Mouse (Mus musculus): ENCODE measurements around the gene Gm21119. TPM values are rescaled to one million over a fixed set of nuclear protein-coding genes. Genes with fewer than 3 reads are reported as not detected.
"Not testable (repeated sequence)": the region's sequence is repeated elsewhere in the genome, so short reads cannot be mapped to it uniquely, and the experiment has no call there.

Gm21119 gene
- 0.15 and 0.21 TPM in 2 replicates for polyA plus RNA-seq (2015; fragmentation: Nextera tagmentation; extraction: Ambion mirVana)

DNA sequence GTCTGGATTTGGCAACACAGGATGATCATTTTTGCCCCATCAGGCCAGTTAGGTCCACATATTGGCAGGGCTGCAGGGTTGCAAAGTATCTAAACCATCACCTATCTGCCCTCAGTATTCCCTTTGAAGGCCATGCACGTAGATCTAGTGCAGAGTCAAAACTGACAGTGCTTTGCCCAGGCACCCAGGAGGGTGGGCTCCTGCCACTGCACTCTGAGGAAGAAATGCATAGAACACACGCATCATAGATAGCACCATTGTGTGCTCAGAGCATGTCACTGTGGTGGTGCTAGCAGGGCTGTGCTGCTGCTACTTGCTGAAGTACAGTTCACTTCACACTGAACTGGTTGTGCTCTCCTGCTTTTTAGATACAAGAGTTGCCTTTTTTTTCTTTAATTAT lies at the start of gene Gm21119:
Gm21119 (plus strand) TSS at position 301 of the 400 bp plus-strand sequence.
- not testable (repeated sequence) for H3K27ac ChIP-seq (replicated peaks); H3K4me1 ChIP-seq (replicated peaks); H3K27me3 ChIP-seq; H3K9me3 ChIP-seq; H3K9ac ChIP-seq; H3K4me3 ChIP-seq; H3K4me2 ChIP-seq; H3K36me3 ChIP-seq; ATAC-seq (ENCODE audit: low read depth)
- WGBS = no CpG with 5 or more reads among the region's 2 CpGs

DNA sequence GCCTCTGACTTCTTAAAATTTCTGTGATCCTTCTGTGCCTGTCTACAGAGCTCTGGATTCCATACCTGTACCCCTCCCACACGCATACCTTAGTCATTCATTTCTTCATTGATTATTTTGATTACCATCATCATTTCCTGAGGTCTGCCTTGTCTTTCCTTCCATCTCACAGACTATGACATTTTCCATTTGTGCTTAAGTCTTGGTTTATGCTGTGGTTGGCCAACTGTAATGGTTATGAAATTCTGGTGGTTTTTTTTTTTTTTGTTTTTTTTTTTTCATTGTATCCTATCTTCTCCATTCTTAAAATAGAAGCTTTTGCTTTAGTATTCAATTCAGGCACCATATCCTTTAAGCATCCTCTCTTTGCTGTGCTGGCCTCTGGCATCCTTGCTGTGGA lies 48.0 kb upstream of the Gm21119 start:
- H3K4me1 ChIP-seq (replicated peaks); H3K9me3 ChIP-seq; ATAC-seq (ENCODE audit: low read depth); H3K4me2 ChIP-seq; H3K27ac ChIP-seq (replicated peaks); H3K36me3 ChIP-seq; H3K4me3 ChIP-seq; H3K9ac ChIP-seq; H3K27me3 ChIP-seq: not testable (repeated sequence)
- WGBS = 80% methylated on average over 1 of the region's 1 CpGs

DNA sequence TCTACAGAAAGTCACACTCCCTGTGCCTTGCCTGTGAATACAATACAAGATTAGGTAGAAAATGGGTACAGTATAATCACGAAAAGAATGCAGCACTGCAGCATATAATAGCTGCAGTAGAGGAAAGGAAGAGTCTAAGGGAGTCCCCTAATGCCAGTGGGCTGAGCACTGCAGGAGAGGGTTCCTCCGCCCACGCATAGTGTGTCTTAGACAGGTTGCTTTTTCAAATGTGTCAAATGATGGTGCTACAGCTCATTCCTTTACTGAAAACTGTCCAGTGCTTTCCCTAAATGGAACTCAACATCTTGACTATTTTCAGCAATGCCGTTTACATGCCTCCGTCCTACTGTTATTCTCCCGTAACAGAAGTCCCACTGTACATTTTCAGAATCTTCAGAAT lies 33.6 kb upstream of the Gm21119 start:
- H3K36me3 ChIP-seq; H3K27ac ChIP-seq (replicated peaks); H3K4me2 ChIP-seq; H3K4me3 ChIP-seq; H3K27me3 ChIP-seq; H3K9ac ChIP-seq; H3K4me1 ChIP-seq (replicated peaks); H3K9me3 ChIP-seq; ATAC-seq (ENCODE audit: low read depth): not testable (repeated sequence)
- 94% methylated on average over 5 of the region's 6 CpGs for WGBS

DNA sequence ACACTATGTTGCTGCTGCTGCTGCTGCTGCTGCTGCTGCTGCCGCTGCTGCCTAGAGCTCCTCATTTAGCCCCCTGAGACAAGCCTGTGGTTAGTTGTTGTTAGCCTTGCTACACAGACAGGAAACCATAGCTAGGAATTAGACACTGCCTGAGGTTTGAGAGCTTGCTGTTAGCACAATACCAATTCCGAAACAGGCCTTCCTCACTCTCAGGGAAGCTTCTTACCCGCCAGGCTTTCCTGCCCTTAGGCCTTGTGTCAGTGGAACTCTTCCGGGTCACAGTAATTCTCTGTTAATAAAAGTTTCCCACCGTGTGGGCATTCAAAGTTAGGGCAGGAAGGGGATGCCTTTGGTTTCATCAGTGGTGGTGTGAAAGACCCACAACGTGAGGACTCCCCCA lies 31.9 kb upstream of the Gm21119 start:
- not testable (repeated sequence) for H3K36me3 ChIP-seq; H3K27ac ChIP-seq (replicated peaks); ATAC-seq (ENCODE audit: low read depth); H3K4me3 ChIP-seq; H3K9me3 ChIP-seq; H3K9ac ChIP-seq; H3K4me1 ChIP-seq (replicated peaks); H3K4me2 ChIP-seq; H3K27me3 ChIP-seq
- 74% methylated on average over 4 of the region's 6 CpGs for WGBS

DNA sequence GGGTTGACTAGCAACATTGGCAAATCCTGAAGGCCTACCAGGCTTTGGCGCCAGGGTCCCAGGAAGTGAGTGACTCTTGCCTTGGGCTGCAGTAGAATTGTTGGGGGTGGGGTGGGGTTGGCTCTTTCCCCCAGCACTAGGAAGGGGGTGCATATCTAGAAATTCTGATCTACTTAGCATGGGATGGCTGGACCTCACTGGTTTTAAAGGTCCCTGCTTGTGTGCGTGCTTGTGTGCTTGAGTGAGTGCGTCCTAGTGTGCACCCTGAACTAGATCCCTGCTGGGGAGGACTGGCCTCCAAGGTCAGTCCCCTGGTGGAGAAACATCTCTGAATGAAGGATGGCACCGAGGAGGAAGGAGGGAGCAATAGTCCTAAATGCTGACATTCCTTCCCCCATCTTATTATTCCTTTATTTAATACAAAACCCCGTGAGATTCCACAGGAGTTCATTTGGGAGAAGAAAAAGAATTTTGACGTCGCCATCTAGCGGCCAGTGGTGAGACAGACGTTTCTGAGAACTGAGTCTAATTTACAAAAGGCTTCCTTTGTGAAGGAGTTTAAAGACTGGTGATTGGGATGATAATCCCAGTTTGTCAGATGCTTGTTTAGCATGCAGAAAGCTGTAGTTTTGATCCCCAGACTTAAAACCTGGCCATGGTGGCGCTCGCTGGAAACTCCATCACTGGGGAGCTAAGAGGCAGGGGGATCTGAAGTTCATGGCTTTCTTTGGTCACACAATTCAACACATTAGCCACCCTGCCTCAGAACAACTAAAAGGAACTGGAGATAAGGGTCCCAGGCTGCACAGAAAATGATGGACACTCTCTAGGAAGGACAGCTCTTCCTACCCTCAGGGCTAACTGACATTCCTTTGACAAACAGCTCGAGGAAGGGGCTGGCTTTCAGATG lies 26.2 kb upstream of the Gm21119 start:
- not testable (repeated sequence) for H3K4me2 ChIP-seq; H3K27me3 ChIP-seq; H3K4me1 ChIP-seq (replicated peaks); H3K4me3 ChIP-seq; H3K9ac ChIP-seq; H3K27ac ChIP-seq (replicated peaks); H3K36me3 ChIP-seq; H3K9me3 ChIP-seq
- 25% methylated on average over 10 of the region's 12 CpGs for WGBS
- ATAC-seq (ENCODE audit: low read depth) = peak; percentile 83

DNA sequence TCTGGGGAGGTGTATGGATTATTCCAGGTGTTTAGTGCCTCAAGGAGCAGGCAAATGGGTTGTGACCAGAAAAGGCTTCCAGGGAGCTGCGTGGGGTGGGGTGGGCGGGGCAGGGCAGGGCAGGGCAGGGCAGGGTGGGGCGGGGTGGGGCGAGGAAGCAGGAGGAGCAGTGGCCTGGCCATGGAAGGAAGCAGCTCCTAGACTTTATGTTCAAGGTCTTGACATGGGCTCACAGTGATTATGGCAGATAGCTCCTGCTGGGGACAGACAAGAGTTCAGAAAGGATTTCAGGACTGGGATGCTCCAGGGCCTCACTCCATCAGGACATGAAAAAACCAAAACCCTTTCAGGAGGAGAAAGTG lies 25.6 kb upstream of the Gm21119 start:
- 81% methylated on average over 2 of the region's 4 CpGs for WGBS
- ATAC-seq (ENCODE audit: low read depth) = peak; percentile 85
- H3K27ac ChIP-seq (replicated peaks) = not testable (repeated sequence)

DNA sequence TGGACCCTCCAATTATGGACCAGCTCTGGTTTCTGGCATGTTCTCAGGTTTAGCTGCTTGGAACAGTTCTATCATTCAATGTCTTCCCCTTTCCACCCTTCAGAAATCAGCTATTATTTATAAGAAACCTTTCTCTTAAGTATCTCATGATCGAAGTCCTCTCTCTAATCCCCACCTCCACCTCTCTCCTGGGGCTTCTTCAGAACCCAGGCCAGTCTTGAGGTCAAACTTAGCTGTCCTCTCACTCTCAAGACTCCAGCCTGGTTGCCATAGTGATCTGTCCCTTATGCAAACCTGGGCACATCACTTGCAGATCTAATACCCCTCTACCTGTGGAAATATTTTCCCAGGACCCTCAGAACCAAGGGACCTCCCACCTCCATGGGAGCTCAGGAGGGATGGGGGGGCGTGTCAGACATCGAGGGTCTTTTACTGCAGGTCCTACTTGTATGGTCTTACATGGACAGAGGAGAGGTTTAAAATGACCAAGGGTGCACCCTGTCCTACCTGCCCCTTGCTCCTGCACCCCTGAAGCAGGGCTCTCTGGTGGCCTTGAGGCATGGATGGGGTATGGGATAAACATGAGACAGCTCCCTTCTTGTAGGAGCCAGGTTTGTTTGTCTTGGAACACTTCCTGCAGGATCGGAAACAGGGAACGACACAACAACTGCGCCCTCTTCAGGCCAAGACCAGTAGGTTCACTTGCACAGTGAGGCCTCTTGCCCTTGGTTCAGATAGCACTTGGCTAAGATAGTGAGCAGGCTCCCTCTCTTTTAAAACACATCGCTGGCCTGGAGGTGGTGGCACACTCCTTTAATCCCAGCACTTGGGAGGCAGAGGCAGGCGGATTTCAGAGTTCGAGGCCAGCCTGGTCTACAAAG lies 24.4 kb upstream of the Gm21119 start:
- WGBS = 75% methylated on average over 4 of the region's 9 CpGs

More for the DNA sequence above, 25.6 kb upstream of the Gm21119 start:
- H3K4me3 ChIP-seq; H3K4me1 ChIP-seq (replicated peaks); H3K9ac ChIP-seq; H3K4me2 ChIP-seq; H3K9me3 ChIP-seq; H3K27me3 ChIP-seq; H3K36me3 ChIP-seq: not testable (repeated sequence)

DNA sequence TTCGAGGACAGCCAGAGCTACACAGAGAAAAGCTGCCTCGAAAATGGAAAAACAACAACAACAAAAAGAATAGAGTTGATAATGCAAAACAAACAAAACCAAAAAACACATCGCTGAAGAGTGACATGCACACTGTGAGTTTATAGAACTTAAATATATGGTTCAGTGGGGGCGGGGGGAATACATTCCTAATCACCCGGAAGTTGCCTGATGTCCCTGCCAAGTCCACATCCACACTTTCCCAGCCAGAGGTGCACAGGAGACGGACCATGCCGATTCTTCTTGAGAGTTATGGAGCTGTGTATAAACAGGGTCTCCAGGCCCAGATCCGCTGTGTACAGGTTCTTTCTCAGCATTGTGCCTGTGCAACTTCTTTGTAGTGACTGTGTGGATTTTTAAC lies 23.7 kb upstream of the Gm21119 start:
- H3K36me3 ChIP-seq; H3K4me2 ChIP-seq; H3K27me3 ChIP-seq; ATAC-seq (ENCODE audit: low read depth); H3K9ac ChIP-seq; H3K4me1 ChIP-seq (replicated peaks); H3K9me3 ChIP-seq; H3K4me3 ChIP-seq; H3K27ac ChIP-seq (replicated peaks): not testable (repeated sequence)
- WGBS = 84% methylated on average over 5 of the region's 8 CpGs

More for the DNA sequence above, 24.4 kb upstream of the Gm21119 start:
- not testable (repeated sequence) for H3K4me3 ChIP-seq; H3K36me3 ChIP-seq; ATAC-seq (ENCODE audit: low read depth); H3K9me3 ChIP-seq; H3K27me3 ChIP-seq; H3K9ac ChIP-seq; H3K4me2 ChIP-seq; H3K27ac ChIP-seq (replicated peaks); H3K4me1 ChIP-seq (replicated peaks)

DNA sequence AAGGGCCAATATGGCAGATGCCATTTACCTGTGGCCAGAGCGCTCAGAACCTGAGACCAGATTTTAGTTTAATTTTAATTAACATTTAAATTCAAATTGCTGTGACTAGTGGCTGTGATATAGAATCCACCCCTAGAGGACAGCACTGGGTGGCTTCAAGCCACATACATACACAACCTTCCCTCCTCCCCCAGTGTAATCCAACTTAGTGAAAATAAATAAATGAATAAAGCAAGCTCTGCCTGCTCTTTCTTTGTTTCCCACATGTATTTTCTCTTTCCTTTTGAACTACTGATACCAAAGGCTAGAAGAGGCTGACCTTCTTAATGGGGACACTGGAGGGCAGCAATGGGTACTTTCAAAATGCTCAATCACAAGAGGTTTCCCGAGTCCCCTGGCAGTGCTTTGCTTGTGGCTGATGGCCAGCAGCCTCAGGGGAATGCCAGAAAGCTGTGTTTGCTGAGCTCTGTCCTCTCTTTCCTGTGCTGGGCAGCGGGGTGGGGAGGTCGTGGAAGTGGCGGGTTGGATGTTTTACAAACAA lies 21.9 kb upstream of the Gm21119 start:
- H3K9ac ChIP-seq; ATAC-seq (ENCODE audit: low read depth); H3K4me1 ChIP-seq (replicated peaks); H3K27ac ChIP-seq (replicated peaks); H3K27me3 ChIP-seq; H3K4me3 ChIP-seq; H3K9me3 ChIP-seq; H3K36me3 ChIP-seq; H3K4me2 ChIP-seq: not testable (repeated sequence)
- 68% methylated on average over 1 of the region's 5 CpGs for WGBS

DNA sequence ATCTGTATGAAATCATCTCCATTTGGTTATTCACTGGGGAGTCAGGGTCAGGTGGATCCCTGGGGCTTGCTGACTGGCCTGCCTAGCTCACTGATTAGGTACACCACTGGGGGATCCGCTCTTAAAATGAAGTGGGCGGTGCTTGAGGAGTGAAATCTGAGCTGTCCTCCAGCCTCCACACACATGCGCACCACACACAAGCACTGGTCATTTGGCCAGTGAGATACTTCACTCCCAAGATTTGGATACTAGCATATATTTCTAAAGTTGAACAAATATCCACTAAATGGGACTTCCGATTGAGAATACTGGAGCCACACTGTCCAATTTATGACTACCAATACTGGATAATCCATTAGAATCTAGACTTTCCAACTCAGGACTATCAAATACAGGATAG lies 20.9 kb upstream of the Gm21119 start:
- H3K27ac ChIP-seq (replicated peaks); H3K9ac ChIP-seq; H3K4me1 ChIP-seq (replicated peaks); H3K4me2 ChIP-seq; H3K9me3 ChIP-seq; H3K27me3 ChIP-seq; ATAC-seq (ENCODE audit: low read depth); H3K36me3 ChIP-seq; H3K4me3 ChIP-seq: not testable (repeated sequence)
- no CpG with 5 or more reads among the region's 4 CpGs for WGBS

DNA sequence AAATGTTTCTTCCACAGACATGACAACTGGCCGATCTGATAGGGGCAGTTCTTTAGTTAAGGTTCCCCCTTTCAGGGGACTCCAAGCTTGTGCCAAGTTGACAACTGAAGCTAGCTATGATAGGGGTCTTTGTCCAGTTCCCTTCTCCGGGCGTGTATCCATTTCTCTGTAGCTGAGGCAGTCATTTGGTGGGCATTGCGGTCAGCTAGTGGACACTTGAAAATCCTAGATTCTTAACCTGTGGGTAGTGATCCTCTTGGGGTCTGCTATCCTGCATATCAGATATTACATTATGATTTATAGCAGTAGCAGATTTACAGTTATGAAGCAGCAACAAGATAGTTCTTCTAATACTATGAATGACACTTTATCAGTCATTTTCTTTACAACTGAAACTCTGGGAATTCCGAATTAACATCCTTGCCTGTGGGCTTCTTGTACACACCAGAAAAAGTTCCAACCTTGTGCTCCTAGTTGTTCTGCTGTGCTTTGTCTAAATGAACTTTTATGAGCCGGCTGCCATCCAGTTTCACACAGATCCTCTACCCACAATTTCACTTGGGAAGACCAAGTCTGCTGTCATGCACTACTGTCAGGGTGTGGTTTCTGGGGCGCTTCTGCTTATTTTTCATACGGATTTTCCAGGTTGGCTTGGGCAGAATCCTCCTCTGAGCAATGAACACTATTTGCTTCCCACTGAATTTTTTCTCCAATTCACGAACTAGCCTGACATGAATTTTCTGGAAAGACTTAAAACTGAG lies 18.5 kb upstream of the Gm21119 start:
- H3K36me3 ChIP-seq; H3K9me3 ChIP-seq; H3K4me1 ChIP-seq (replicated peaks); H3K9ac ChIP-seq; H3K27ac ChIP-seq (replicated peaks); ATAC-seq (ENCODE audit: low read depth); H3K4me2 ChIP-seq; H3K4me3 ChIP-seq; H3K27me3 ChIP-seq: not testable (repeated sequence)
- 88% methylated on average over 6 of the region's 9 CpGs for WGBS

Data from neural tube, embryonic 13.5 days (tissue).